Comparison of ENCODE assay signal across 9 mouse cellular contexts in genomic region chr2:145794318-145794954, GRCm38 (mm10).
DNase-seq lines count a peak whose midpoint lies in the region; ATAC-seq and TF ChIP-seq lines count a peak whose summit lies in the region.
"Had no signal": no experiment of that assay in that cellular context is flagged by ENCODE, and none has a peak within 500 bp of the region (broad histone marks: within the 10 kb centered on the region; RNA-seq: fewer than 3 reads in every experiment).

No protein-coding gene starts in this region.

- peak; percentile 86 for TF ChIP-seq CTCF in brain, embryonic 14.5 days (IDR thresholded peaks at IDR 0.05; ENCODE audit: borderline replicate concordance, extremely low read depth, insufficient read depth, insufficient read length)
- peak; percentile 76 for TF ChIP-seq CTCF in forebrain, postnatal 0 days (IDR thresholded peaks at IDR 0.05; ENCODE audit: low read depth)
- TF ChIP-seq CTCF in midbrain, postnatal 0 days (IDR thresholded peaks at IDR 0.05): peak; percentile 86

- H3K27me3 ChIP-seq in midbrain, embryonic 10.5 days (ENCODE audit: low read depth, poor library complexity, severe bottlenecking): no peaks in the 10 kb centered on the region
- no peaks in the 10 kb centered on the region for H3K27me3 ChIP-seq in midbrain, embryonic 13.5 days
- no peaks in the 10 kb centered on the region for H3K27me3 ChIP-seq in forebrain, postnatal 0 days (ENCODE audit: insufficient read depth, low read length)
- no peaks in the 10 kb centered on the region for H3K27me3 ChIP-seq in intestine, embryonic 16.5 days (replicated peaks; ENCODE audit: control insufficient read depth, insufficient read depth, low read length)
- H3K27me3 ChIP-seq in midbrain, postnatal 0 days (ENCODE audit: insufficient read depth, low read length): no peaks in the 10 kb centered on the region

- H3K4me1 ChIP-seq in midbrain, embryonic 10.5 days: peaks cover 7% of the 10 kb centered on the region
- no peaks in the 10 kb centered on the region for H3K4me1 ChIP-seq in midbrain, embryonic 13.5 days (replicated peaks)
- no peaks in the 10 kb centered on the region for H3K4me1 ChIP-seq in forebrain, postnatal 0 days (ENCODE audit: insufficient read depth)
- no peaks in the 10 kb centered on the region for H3K4me1 ChIP-seq in intestine, embryonic 16.5 days (ENCODE audit: control insufficient read depth, insufficient read depth, low read length)
- no peaks in the 10 kb centered on the region for H3K4me1 ChIP-seq in midbrain, postnatal 0 days (ENCODE audit: insufficient read depth, low read length)

- no peak for ATAC-seq in midbrain, embryonic 13.5 days
- peak; percentile 58 for ATAC-seq in forebrain, postnatal 0 days
- peak; percentile 27 for ATAC-seq in intestine, embryonic 16.5 days
- ATAC-seq in midbrain, postnatal 0 days (ENCODE audit: low FRiP score): 0 out of 2 replicates have a peak, but pooled peaks have one; percentile 56

- H3K9ac ChIP-seq in midbrain, embryonic 13.5 days (replicated peaks): no peak overlapping the region
- no peak overlapping the region for H3K9ac ChIP-seq in forebrain, postnatal 0 days
- no peak overlapping the region for H3K9ac ChIP-seq in intestine, embryonic 16.5 days (ENCODE audit: low read depth, low read length)
- no peak overlapping the region for H3K9ac ChIP-seq in midbrain, postnatal 0 days (replicated peaks; ENCODE audit: low read length, poor library complexity, severe bottlenecking)

- no peak for TF ChIP-seq POLR2A in brain, embryonic 14.5 days (IDR thresholded peaks at IDR 0.05; ENCODE audit: borderline replicate concordance, extremely low read depth, insufficient read depth, insufficient read length, poor library complexity, severe bottlenecking)

- H3K4me3 ChIP-seq in midbrain, embryonic 10.5 days: no peak overlapping the region
- H3K4me3 ChIP-seq in midbrain, embryonic 13.5 days (replicated peaks): no peak overlapping the region
- no peak overlapping the region for H3K4me3 ChIP-seq in forebrain, postnatal 0 days (ENCODE audit: low read depth, low read length)
- no peak overlapping the region for H3K4me3 ChIP-seq in intestine, embryonic 16.5 days (ENCODE audit: low read length)
- H3K4me3 ChIP-seq in midbrain, postnatal 0 days (ENCODE audit: low read depth, low read length): no peak overlapping the region
- H3K4me3 ChIP-seq: myocyte had no signal

- no peaks in the 10 kb centered on the region for H3K36me3 ChIP-seq in midbrain, embryonic 10.5 days
- no peaks in the 10 kb centered on the region for H3K36me3 ChIP-seq in midbrain, embryonic 13.5 days
- H3K36me3 ChIP-seq in forebrain, postnatal 0 days (ENCODE audit: insufficient read depth): no peaks in the 10 kb centered on the region
- no peaks in the 10 kb centered on the region for H3K36me3 ChIP-seq in intestine, embryonic 16.5 days (ENCODE audit: control insufficient read depth, insufficient read depth, low read length)
- no peaks in the 10 kb centered on the region for H3K36me3 ChIP-seq in midbrain, postnatal 0 days (ENCODE audit: insufficient read depth, low read length)

- peak; percentile 51 for DNase-seq in midbrain, embryonic 10.5 days (ENCODE audit: low spot score)
- peak; percentile 72 for DNase-seq in brain, embryonic 14.5 days (ENCODE audit: low read depth)
- peak; percentile 61 for DNase-seq in forebrain, postnatal 0 days
- peak; percentile 69 to 72 for DNase-seq in left cerebral cortex, postnatal 25 days (ENCODE audit: low spot score in 2 of 2)
- DNase-seq in midbrain, postnatal 0 days (ENCODE audit: low spot score): peak; percentile 77
- peak; percentile 30 for DNase-seq in thymus, postnatal 14 days

- H3K9me3 ChIP-seq in midbrain, embryonic 10.5 days (replicated peaks): no peaks in the 10 kb centered on the region
- H3K9me3 ChIP-seq in midbrain, embryonic 13.5 days: no peaks in the 10 kb centered on the region
- H3K9me3 ChIP-seq in forebrain, postnatal 0 days (ENCODE audit: low read length): no peaks in the 10 kb centered on the region
- H3K9me3 ChIP-seq in intestine, embryonic 16.5 days (ENCODE audit: control insufficient read depth, low read length): no peaks in the 10 kb centered on the region
- no peaks in the 10 kb centered on the region for H3K9me3 ChIP-seq in midbrain, postnatal 0 days (ENCODE audit: low read length)

- WGBS in midbrain, embryonic 10.5 days: 29% methylated on average over 5 of the region's 5 CpGs
- 31% methylated on average over 5 of the region's 5 CpGs for WGBS in midbrain, embryonic 13.5 days
- WGBS in forebrain, postnatal 0 days: 34% methylated on average over 5 of the region's 5 CpGs
- WGBS in intestine, embryonic 16.5 days: 45% methylated on average over 5 of the region's 5 CpGs
- 31% methylated on average over 5 of the region's 5 CpGs for WGBS in midbrain, postnatal 0 days

- H3K27ac ChIP-seq in midbrain, embryonic 10.5 days (replicated peaks): no peak overlapping the region
- no peak overlapping the region for H3K27ac ChIP-seq in midbrain, embryonic 13.5 days
- H3K27ac ChIP-seq in forebrain, postnatal 0 days (ENCODE audit: low read depth, low read length): no peak overlapping the region
- no peak overlapping the region for H3K27ac ChIP-seq in intestine, embryonic 16.5 days (ENCODE audit: low read length)
- H3K27ac ChIP-seq in midbrain, postnatal 0 days (ENCODE audit: low read depth, low read length): no peak overlapping the region

- intact Hi-C loops in left cerebral cortex, postnatal 25 days (cut with DNase I): loop anchor here (2.0 kb wide), 1 partner anchor 96 kb away; no protein-coding TSS in a partner anchor

- H3K4me2 ChIP-seq in midbrain, embryonic 13.5 days (replicated peaks): no peak overlapping the region
- H3K4me2 ChIP-seq in forebrain, postnatal 0 days (ENCODE audit: low read depth): no peak overlapping the region
- no peak overlapping the region for H3K4me2 ChIP-seq in intestine, embryonic 16.5 days (ENCODE audit: low read depth, low read length)
- H3K4me2 ChIP-seq in midbrain, postnatal 0 days (ENCODE audit: low read depth, low read length, poor library complexity, severe bottlenecking): no peak overlapping the region
